Mouse (Mus musculus) retina, adult 2 months (tissue): ENCODE measurements around the gene Lsm4.

Experiments
- DNase-seq: peaks from one replicate; pipeline ENCODE4 v3.0.0-alpha.2; 2012; ENCODE audit warnings: low read depth, low spot score

The Lsm4 gene

GRCm38 (mm10) chr8:70678679-70679078 lies 5.6 kb downstream of the Lsm4 start:
- no peak for DNase-seq

GRCm38 (mm10) chr8:70679404-70679803 lies 6.4 kb downstream of the Lsm4 start:
- DNase-seq, result no peak

GRCm38 (mm10) chr8:70680039-70680438 lies 7.0 kb downstream of the Lsm4 start:
- no peak for DNase-seq

GRCm38 (mm10) chr8:70681410-70681809 lies 8.4 kb downstream of the Lsm4 start:
- DNase-seq, result no peak

GRCm38 (mm10) chr8:70682193-70682592 lies 9.1 kb downstream of the Lsm4 start:
- DNase-seq, result no peak

GRCm38 (mm10) chr8:70682692-70683091 lies 9.6 kb downstream of the Lsm4 start:
- DNase-seq, result no peak

GRCm38 (mm10) chr8:70684291-70684690 lies 11.2 kb downstream of the Lsm4 start:
- DNase-seq, result no peak

GRCm38 (mm10) chr8:70687576-70687975 lies 14.5 kb downstream of the Lsm4 start:
- DNase-seq, result no peak

- no peak for DNase-seq
These were observed 15.1 kb downstream of the Lsm4 start for GRCm38 (mm10) chr8:70688136-70688535.

GRCm38 (mm10) chr8:70689892-70690390 lies 16.9 kb downstream of the Lsm4 start:
- no peak for DNase-seq

GRCm38 (mm10) chr8:70691230-70691629 lies 18.2 kb downstream of the Lsm4 start:
- DNase-seq, result no peak

- DNase-seq, result no peak
These were observed 18.7 kb downstream of the Lsm4 start for GRCm38 (mm10) chr8:70691727-70692231.

- DNase-seq, result no peak
These were observed 20.6 kb downstream of the Lsm4 start for GRCm38 (mm10) chr8:70693636-70694035.

GRCm38 (mm10) chr8:70695318-70696018 lies 22.4 kb downstream of the Lsm4 start:
- no peak for DNase-seq

GRCm38 (mm10) chr8:70696019-70696885 lies 23.2 kb downstream of the Lsm4 start:
- DNase-seq, result peak; percentile 65

GRCm38 (mm10) chr8:70696946-70697345 lies 23.9 kb downstream of the Lsm4 start:
- no peak for DNase-seq

- no peak for DNase-seq
These were observed 24.6 kb downstream of the Lsm4 start for GRCm38 (mm10) chr8:70697366-70698250.

- DNase-seq, result peak; percentile 99
These were observed 25.5 kb downstream of the Lsm4 start, which contains the start of gene Jund for GRCm38 (mm10) chr8:70698310-70699109. Jund (plus strand) TSS chr8:70698949.

GRCm38 (mm10) chr8:70699116-70699833 lies 26.2 kb downstream of the Lsm4 start:
- no peak for DNase-seq
